Mouse (Mus musculus) retina, embryonic 14.5 days (tissue): ENCODE measurements around the gene Cpsf4.
"Not testable (repeated sequence)": the region's sequence is repeated elsewhere in the genome, so short reads cannot be mapped to it uniquely, and the experiment has no call there.

ENCODE experiments used
- DNase-seq: peaks from one replicate; pipeline ENCODE4 v3.0.0-alpha.2; 2015; ENCODE audit warnings: low spot score

Gene Cpsf4

GRCm38 (mm10) chr5:145166536-145167305 lies at the start of gene Cpsf4, which contains the start of gene Ptcd1:
Gene Cpsf4 (plus strand): TSS chr5:145167213.
Gene Ptcd1 (minus strand): TSS chr5:145167108.
- peak; percentile 100 for DNase-seq

GRCm38 (mm10) chr5:145118005-145118404 lies 49.0 kb upstream of the Cpsf4 start:
- DNase-seq = no peak

- DNase-seq = no peak
Observed at GRCm38 (mm10) chr5:145118461-145118860, 48.6 kb upstream of the Cpsf4 start.

DNA sequence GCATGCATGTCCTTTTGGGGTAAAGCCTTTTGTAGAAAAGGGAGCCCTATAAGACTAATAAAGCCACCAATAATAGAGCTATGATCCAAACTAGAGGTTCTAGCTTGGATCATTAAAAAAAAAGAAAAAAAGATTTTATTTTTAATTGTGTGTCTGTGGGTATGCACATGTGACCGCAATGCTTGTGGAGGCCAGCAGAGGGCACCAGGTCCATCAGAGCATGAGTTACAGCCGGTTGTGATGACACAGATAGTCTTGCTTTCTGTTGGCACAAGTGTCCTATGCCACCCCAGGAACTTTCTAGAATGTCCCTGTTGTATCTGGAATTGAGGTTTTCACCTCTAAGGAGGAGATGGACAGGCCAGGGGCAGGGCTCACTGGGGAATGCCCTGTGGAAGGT lies 47.6 kb upstream of the Cpsf4 start:
- DNase-seq = no peak

GRCm38 (mm10) chr5:145120921-145121320 lies 46.1 kb upstream of the Cpsf4 start:
- no peak for DNase-seq

- DNase-seq = no peak
Observed at GRCm38 (mm10) chr5:145123396-145123795, 43.6 kb upstream of the Cpsf4 start.

DNA sequence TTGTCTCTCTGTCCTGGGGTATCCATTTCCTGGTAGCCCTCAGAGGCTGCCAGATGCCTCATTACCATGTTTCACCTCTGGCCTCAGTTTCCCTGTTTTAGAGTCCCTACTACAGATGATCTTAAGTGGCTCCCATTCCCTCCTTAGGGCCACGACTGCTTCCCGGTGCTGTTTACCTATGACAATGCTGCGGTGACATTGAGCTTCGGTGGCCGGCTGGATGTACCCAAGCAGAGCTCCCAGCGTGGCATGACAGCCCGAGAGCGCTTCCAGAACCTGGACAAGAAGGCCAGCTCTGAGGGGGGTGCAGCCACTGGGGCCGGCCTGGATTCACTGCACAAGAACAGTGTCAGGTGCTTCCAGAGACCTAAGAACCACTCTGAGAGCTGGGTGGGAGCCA lies 40.4 kb upstream of the Cpsf4 start:
- DNase-seq = no peak

DNA sequence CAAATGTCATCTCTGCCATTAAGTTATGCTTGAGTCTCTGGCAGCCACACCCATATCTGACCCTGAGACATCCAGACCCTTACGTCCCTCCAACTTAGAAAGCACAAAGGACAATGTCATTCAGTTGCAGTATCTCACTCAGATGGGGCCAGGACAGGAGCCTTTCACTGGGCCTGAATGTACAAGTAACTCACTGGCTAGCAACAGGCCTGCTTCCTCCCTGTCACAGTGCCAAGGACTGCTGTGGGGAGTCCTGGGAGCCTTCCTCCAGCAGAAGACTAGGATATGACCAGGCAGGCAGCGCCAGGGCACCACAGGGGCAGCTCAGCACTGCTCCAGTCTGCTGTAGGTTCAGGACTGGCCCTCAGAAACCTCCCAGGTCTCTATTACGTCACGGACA lies 37.9 kb upstream of the Cpsf4 start:
- no peak for DNase-seq

GRCm38 (mm10) chr5:145129773-145130172 lies 37.2 kb upstream of the Cpsf4 start:
- not testable (repeated sequence) for DNase-seq

DNA sequence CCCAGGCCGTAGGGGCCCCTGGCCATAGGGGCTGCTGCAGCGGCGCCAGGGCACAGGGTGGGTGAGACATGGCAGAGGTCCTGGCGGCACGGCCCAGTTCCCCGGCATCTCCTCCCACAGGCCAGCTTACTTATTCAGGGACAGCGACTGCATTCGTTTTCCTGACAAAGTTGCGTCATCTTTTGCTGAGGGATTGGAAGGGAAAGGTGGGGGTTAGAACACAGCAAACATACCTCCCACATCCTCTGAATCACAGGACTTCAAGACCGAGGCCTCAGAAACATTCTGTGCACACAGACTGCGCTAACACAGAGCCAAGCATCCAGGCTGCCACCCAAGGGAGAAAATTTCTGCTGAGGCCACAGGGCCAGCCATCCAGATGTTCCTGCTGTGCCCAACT lies 36.8 kb upstream of the Cpsf4 start:
- DNase-seq = no peak

GRCm38 (mm10) chr5:145130995-145131394 lies 36.0 kb upstream of the Cpsf4 start:
- DNase-seq = no peak

DNA sequence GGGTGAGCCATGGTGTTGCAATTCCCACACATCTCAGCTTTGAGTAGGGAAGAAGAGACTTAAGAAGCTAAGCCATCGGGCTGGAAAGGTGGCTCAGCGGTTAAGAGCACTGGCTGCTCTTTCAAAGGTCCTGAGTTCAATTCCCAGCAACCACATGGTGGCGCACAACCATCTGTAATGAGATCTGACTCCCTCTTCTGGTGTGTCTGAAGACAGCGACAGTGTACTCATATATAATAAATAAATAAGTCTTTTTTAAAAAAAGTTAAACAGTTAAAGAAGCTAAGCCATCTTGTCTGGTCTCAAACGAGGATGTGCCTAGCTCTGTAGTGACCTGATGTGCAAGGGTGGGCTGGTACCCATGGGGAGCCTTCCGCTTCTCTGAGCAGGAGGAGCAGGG lies 33.7 kb upstream of the Cpsf4 start:
- not testable (repeated sequence) for DNase-seq

DNA sequence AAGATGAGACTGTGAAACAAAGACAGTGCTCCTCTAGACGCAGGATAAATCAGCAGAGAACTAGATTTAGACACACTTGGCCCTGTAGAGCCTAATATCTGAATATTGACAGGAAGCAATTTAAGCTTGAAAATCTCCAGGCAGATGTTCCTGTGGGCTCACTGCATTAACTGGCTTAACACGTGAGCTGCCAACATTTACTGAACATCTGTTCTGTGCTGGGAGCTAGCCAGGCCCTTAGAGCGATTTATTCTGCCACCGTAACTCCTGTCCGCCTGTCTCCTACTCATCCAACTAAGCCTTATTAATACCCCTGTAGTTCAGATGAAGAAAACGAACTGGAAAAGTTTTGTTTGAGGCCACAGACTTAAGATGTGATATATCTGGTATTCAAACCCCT lies 28.2 kb upstream of the Cpsf4 start:
- DNase-seq = peak; percentile 35

GRCm38 (mm10) chr5:145139571-145140519 lies 27.2 kb upstream of the Cpsf4 start, which contains the start of the genes Pdap1 and Bud31:
Gene Pdap1 (minus strand): TSS chr5:145140238.
Gene Bud31 (plus strand): TSS chr5:145140362.
- DNase-seq = peak; percentile 97

GRCm38 (mm10) chr5:145140611-145141010 lies 26.4 kb upstream of the Cpsf4 start:
- DNase-seq = no peak

- DNase-seq = no peak
Observed at GRCm38 (mm10) chr5:145147748-145148147, 19.3 kb upstream of the Cpsf4 start.

DNA sequence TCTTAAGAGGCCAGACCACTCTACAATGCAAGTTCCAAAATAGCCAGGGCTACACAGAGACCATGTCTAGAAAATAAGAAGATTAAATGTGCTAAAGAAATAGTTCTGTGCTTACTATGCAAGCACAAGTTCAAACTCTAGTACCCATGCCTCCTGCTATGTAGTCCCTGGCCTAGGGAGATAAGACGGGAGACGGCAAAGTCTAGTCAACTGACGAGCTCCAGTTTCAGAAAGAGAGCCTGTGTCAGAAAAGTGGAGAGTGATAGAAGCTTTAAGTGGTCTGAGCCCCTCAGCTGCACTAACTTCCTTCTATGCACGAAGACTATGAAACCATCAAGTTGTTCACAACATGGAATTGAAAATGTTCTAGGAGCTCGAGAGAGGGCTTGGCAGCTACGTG lies 17.7 kb upstream of the Cpsf4 start:
- DNase-seq = no peak

- no peak for DNase-seq
Observed at GRCm38 (mm10) chr5:145152690-145153089, 14.3 kb upstream of the Cpsf4 start.

DNA sequence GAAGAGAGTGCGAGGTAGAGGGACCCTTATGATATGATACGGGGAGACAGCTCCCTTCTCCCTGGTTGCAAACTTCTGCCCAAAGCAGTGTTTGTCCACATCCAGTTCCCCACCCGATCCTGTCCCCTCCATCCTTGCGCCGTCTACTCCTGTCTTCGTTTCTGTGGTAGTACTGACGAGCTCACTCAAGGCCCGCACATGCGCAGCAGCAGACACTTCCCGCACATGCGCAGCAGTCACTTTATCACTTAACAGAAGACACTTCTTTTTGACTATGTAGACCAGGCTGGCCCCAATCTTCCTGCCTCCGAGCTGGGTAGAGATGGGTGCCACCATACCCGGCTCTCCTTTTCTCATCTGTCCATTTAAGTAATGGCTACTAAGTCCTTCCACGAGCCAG lies 5.7 kb upstream of the Cpsf4 start:
- no peak for DNase-seq

- no peak for DNase-seq
Observed at GRCm38 (mm10) chr5:145164710-145165109, 2.3 kb upstream of the Cpsf4 start.

DNA sequence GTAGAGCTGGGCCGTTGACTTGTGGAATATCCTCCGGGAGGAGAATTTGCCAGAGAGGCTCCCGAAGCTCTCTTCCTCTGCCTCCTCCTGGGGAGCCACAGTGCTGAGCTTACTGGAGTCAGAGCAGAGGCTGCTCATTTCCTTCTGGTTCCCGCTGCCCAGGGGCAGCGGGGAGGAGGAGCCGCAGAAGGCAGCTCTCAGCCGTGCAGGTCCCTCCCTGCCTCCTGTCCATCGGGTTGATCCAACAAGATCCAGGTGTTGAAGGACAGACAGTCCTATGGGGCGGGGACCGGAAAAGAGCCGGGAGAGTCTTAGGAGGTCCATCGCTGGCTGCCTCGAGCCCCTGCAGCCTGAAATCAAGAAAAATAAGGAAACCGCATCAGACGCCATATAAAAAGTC lies 1.8 kb upstream of the Cpsf4 start:
- DNase-seq = no peak

DNA sequence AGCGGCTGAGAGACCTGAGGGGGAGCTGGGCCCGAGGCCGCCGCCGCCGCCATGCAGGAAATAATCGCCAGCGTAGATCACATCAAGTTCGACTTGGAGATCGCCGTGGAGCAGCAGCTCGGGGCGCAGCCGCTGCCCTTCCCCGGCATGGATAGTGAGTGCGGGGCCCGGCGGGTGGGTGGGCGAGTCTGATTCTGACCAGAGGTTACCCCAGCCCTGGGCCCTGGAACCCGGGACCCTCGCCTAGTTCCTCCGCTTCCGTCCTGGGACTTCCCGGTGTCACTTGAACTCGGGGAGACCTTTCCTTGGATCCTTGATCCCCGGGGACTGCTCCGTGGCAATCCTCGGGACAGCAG lies 271 bp downstream of the Cpsf4 start:
- DNase-seq = no peak

GRCm38 (mm10) chr5:145178461-145178980 lies 11.5 kb downstream of the Cpsf4 start:
- no peak for DNase-seq
